Mouse (Mus musculus): ENCODE data around the gene Tmem229a. TPM values are rescaled to one million over a fixed set of nuclear protein-coding genes. Genes with fewer than 3 reads are reported as not detected.

Gene Tmem229a
- polyA plus RNA-seq, 1 experiment: 0.20 TPM

GRCm38 (mm10) chr6:24913591-24913990, 42.5 kb downstream of the Tmem229a start:
- H3K4me1 ChIP-seq (ENCODE audit: control insufficient read depth, insufficient read depth, insufficient read length, low read length): no peaks in the 10 kb centered on the region
- H3K27ac ChIP-seq (replicated peaks; ENCODE audit: low read depth, low read length): no peak overlapping the region
- H3K4me3 ChIP-seq (ENCODE audit: insufficient read depth, low read depth, low read length): no peak overlapping the region

GRCm38 (mm10) chr6:24910728-24911105, 45.4 kb downstream of the Tmem229a start:
- no peaks in the 10 kb centered on the region for H3K4me1 ChIP-seq (ENCODE audit: control insufficient read depth, insufficient read depth, insufficient read length, low read length)
- H3K4me3 ChIP-seq (ENCODE audit: insufficient read depth, low read depth, low read length): no peak overlapping the region
- H3K27ac ChIP-seq (replicated peaks; ENCODE audit: low read depth, low read length): no peak overlapping the region

- H3K4me3 ChIP-seq (ENCODE audit: insufficient read depth, low read depth, low read length): no peak overlapping the region
- no peaks in the 10 kb centered on the region for H3K4me1 ChIP-seq (ENCODE audit: control insufficient read depth, insufficient read depth, insufficient read length, low read length)
- H3K27ac ChIP-seq (replicated peaks; ENCODE audit: low read depth, low read length): no peak overlapping the region
These were observed 45.9 kb downstream of the Tmem229a start for GRCm38 (mm10) chr6:24910016-24910727.

GRCm38 (mm10) chr6:24907824-24908223, 48.3 kb downstream of the Tmem229a start:
- H3K4me1 ChIP-seq (ENCODE audit: control insufficient read depth, insufficient read depth, insufficient read length, low read length): no peaks in the 10 kb centered on the region
- H3K4me3 ChIP-seq (ENCODE audit: insufficient read depth, low read depth, low read length): no peak overlapping the region
- no peak overlapping the region for H3K27ac ChIP-seq (replicated peaks; ENCODE audit: low read depth, low read length)

- H3K4me3 ChIP-seq (ENCODE audit: insufficient read depth, low read depth, low read length): no peak overlapping the region
- no peak overlapping the region for H3K27ac ChIP-seq (replicated peaks; ENCODE audit: low read depth, low read length)
- H3K4me1 ChIP-seq (ENCODE audit: control insufficient read depth, insufficient read depth, insufficient read length, low read length): no peaks in the 10 kb centered on the region
These were observed 51.0 kb downstream of the Tmem229a start for GRCm38 (mm10) chr6:24905101-24905500.

Other genes starting within 250 kb of the Tmem229a start
- not detected in 2 replicates for gene Hyal6, start 223.1 kb downstream of the Tmem229a start, polyA plus RNA-seq (2012; ENCODE audit: insufficient read depth, insufficient read length, missing spikeins)
- gene Hyal4, start 208.0 kb downstream of the Tmem229a start, polyA plus RNA-seq (2012; ENCODE audit: insufficient read depth, insufficient read length, missing spikeins): not detected in 2 replicates
- not detected in 2 replicates for gene Spam1, start 165.1 kb downstream of the Tmem229a start, polyA plus RNA-seq (2012; ENCODE audit: insufficient read depth, insufficient read length, missing spikeins)
- not detected in 2 replicates for gene Hyal5, start 98.3 kb downstream of the Tmem229a start, polyA plus RNA-seq (2012; ENCODE audit: insufficient read depth, insufficient read length, missing spikeins)

All from brown adipose tissue, adult 24 weeks (tissue).